Mouse (Mus musculus): Measurements from ENCODE around the gene Pdss1.
"Not testable (repeated sequence)": the region's sequence is repeated elsewhere in the genome, so short reads cannot be mapped to it uniquely, and the experiment has no call there.

The Pdss1 gene

GRCm38 (mm10) chr2:22895282-22896273 is at the start of gene Pdss1:
Pdss1 (plus strand) TSS chr2:22895522.
- DNase-seq (ENCODE audit: inconsistent ontology term), result peak; percentile 95

GRCm38 (mm10) chr2:22851900-22852299 is 43.4 kb upstream of the Pdss1 start:
- DNase-seq (ENCODE audit: inconsistent ontology term), result peak; percentile 1

GRCm38 (mm10) chr2:22857501-22857900 is 37.8 kb upstream of the Pdss1 start:
- no peak for DNase-seq (ENCODE audit: inconsistent ontology term)

- DNase-seq (ENCODE audit: inconsistent ontology term), result no peak
Observed at GRCm38 (mm10) chr2:22862194-22862593, 33.1 kb upstream of the Pdss1 start.

- peak; percentile 60 for DNase-seq (ENCODE audit: inconsistent ontology term)
Observed at GRCm38 (mm10) chr2:22864394-22865037, 30.8 kb upstream of the Pdss1 start.

- no peak for DNase-seq (ENCODE audit: inconsistent ontology term)
Observed at GRCm38 (mm10) chr2:22865818-22866217, 29.5 kb upstream of the Pdss1 start.

- DNase-seq (ENCODE audit: inconsistent ontology term), result no peak
Observed at GRCm38 (mm10) chr2:22866894-22867424, 28.4 kb upstream of the Pdss1 start.

GRCm38 (mm10) chr2:22873159-22873558 is 22.2 kb upstream of the Pdss1 start:
- no peak for DNase-seq (ENCODE audit: inconsistent ontology term)

GRCm38 (mm10) chr2:22874628-22875027 is 20.7 kb upstream of the Pdss1 start:
- no peak for DNase-seq (ENCODE audit: inconsistent ontology term)

GRCm38 (mm10) chr2:22876614-22877013 is 18.7 kb upstream of the Pdss1 start:
- DNase-seq (ENCODE audit: inconsistent ontology term), result no peak

- no peak for DNase-seq (ENCODE audit: inconsistent ontology term)
Observed at GRCm38 (mm10) chr2:22878781-22879180, 16.5 kb upstream of the Pdss1 start.

- DNase-seq (ENCODE audit: inconsistent ontology term), result not testable (repeated sequence)
Observed at GRCm38 (mm10) chr2:22880726-22881125, 14.6 kb upstream of the Pdss1 start.

GRCm38 (mm10) chr2:22894932-22895281 is 415 bp upstream of the Pdss1 start:
- no peak for DNase-seq (ENCODE audit: inconsistent ontology term)

- DNase-seq (ENCODE audit: inconsistent ontology term), result no peak
Observed at GRCm38 (mm10) chr2:22903947-22904346, 8.6 kb downstream of the Pdss1 start.

- DNase-seq (ENCODE audit: inconsistent ontology term), result no peak
Observed at GRCm38 (mm10) chr2:22914421-22914820, 19.1 kb downstream of the Pdss1 start.

GRCm38 (mm10) chr2:22918651-22919050 is 23.3 kb downstream of the Pdss1 start:
- no peak for DNase-seq (ENCODE audit: inconsistent ontology term)

- DNase-seq (ENCODE audit: inconsistent ontology term), result not testable (repeated sequence)
Observed at GRCm38 (mm10) chr2:22925911-22926310, 30.6 kb downstream of the Pdss1 start.

- DNase-seq (ENCODE audit: inconsistent ontology term), result no peak
Observed at GRCm38 (mm10) chr2:22928259-22928658, 32.9 kb downstream of the Pdss1 start.

GRCm38 (mm10) chr2:22933556-22933955 is 38.2 kb downstream of the Pdss1 start:
- no peak for DNase-seq (ENCODE audit: inconsistent ontology term)

- no peak for DNase-seq (ENCODE audit: inconsistent ontology term)
Observed at GRCm38 (mm10) chr2:22949956-22950355, 54.6 kb downstream of the Pdss1 start.

- DNase-seq (ENCODE audit: inconsistent ontology term), result no peak
Observed at GRCm38 (mm10) chr2:22954278-22954677, 59.0 kb downstream of the Pdss1 start.

GRCm38 (mm10) chr2:22955914-22956313 is 60.6 kb downstream of the Pdss1 start:
- no peak for DNase-seq (ENCODE audit: inconsistent ontology term)

GRCm38 (mm10) chr2:22957415-22957814 is 62.1 kb downstream of the Pdss1 start:
- DNase-seq (ENCODE audit: inconsistent ontology term), result no peak
